Mouse (Mus musculus): ENCODE results near the gene Hcfc1. TPM values are rescaled to one million over a fixed set of nuclear protein-coding genes. Genes with fewer than 3 reads are reported as not detected.
A peak's percentile ranks its signal among the peaks of the same experiment; 100 is the strongest.

Hcfc1 gene
- total RNA-seq, 2 experiments from 2014 or later, result 52.5 to 109 TPM

DNA sequence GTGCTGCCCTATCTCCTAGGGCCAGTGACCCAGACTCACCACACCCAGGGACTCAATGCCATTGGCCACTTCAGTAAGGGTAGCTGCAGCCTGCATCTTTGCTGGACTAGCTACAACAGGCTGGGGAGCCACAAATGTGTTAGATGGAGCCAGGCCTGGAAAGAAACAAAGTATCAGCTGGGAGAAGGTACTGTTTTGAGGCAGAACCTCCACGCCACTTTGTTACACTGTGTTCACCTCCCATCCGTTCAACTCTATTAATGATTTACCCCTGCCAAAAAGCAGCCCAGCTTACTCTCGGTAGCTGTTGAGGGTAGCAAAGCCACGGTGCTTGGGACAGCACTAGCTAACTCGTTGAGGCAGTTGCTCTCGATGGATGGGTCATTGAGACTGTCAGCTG lies 19.3 kb downstream of the Hcfc1 start:
- ATAC-seq (ENCODE audit: poor library complexity, severe bottlenecking), result 0 out of 2 replicates have a peak, but pooled peaks have one; percentile 16

DNA sequence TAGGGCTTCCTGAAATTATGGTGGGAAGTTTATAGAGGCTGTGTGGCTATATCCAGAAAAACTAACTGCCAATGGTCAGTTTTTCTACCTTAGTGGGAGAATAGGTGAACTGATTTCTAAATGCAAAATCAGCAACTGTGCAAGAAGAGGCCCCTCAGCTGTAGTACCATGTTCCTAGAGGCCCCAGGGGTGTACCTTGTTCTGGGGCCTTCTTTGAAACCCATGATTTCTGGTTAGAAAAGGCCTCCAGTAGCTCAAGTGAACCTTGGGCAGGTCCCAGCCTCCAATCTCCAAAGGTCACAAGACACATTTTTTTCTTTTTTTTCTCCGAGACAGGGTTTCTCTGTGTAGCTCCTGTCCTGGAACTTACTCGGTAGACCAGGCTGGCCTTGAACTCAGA lies 23.9 kb downstream of the Hcfc1 start:
- no peak for ATAC-seq (ENCODE audit: poor library complexity, severe bottlenecking)

DNA sequence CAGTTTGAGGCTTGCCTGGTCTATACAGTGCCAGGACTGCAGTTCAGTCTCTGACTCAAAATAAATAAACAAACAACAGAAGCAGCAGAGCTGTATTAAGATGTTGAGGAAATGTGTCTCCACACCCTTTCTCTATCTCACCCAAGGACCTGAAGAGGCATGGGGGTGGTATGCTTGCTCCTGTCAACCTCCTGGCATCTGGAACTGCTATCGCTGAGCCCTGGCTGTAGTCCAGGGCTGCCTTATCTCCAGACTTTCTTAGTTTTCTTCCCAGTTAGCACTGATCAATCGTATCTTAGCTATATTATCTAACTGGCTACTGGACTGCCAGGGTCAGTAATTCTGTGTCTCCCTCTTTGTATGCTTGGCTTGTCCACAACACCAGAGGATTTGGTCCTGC lies 24.3 kb downstream of the Hcfc1 start:
- ATAC-seq (ENCODE audit: poor library complexity, severe bottlenecking), result no peak

DNA sequence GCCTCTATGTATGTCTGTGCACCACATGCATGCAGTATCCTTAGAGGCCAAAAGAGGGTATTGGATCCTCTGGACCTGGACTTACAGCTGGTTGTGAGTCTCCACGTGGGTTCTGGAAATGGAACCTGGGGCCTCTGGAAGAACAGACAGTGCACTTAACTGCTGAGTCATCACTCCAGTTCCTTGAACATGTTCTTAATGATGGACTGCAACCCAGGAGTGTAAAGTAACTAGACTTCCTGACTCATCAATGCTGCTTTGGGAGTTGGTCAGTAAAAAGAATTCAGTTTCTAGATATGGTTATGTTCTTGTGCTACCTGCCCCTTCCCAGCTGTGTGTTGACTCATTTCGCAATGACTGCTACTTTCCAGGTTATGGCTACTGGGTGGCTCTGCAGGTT lies 34.3 kb downstream of the Hcfc1 start:
- ATAC-seq (ENCODE audit: poor library complexity, severe bottlenecking), result no peak

DNA sequence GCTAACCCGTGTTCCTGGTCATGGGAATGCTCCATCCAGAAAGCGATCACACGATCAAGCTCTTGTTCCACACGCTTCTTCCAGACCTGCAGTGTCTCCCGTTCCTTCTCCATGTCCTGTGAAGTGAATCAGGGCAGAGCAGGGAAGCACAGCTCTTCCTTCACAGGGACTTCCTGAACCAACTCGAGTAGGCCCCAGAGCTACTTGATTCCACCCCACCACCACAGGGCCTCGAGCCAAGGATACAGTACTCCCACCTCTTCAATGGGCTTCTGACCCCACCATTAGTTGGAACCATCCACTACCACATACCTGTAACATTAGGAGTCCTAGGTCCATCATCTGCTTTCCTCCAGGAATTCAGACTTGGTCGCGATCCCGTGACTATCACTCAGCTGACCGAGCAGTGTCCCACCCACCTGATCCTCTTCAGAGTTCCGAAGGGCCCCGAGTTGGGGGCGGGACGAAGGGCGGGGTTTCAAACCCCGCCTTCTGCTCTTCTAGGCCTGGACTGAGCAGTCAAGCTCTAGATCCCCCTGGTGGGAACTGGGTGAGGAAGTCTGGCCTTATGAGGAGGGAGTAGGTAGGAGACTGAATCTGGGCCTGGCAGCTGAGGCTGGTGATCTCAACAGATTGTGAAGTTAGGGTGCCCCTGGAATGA lies 35.6 kb downstream of the Hcfc1 start, which contains the start of gene Renbp:
Renbp (minus strand) TSS at position 449 of the 661 bp plus-strand sequence.
- ATAC-seq (ENCODE audit: poor library complexity, severe bottlenecking), result peak; percentile 95

DNA sequence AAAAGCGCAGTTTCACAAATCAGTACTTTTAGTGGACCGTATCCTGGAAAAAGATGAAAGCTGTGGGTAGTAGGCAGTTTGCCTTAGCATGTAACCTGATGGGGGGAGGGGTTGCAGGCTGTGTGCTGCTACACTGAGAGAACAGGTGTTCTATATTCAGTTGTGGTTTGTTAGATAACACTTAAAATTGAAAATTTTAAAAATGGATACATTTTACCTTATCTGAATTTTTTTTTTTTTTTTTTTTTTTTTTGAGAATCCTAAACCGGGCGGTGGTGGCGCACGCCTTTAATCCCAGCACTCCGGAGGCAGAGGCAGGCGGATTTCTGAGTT lies 43.6 kb downstream of the Hcfc1 start:
- ATAC-seq (ENCODE audit: poor library complexity, severe bottlenecking), result no peak

DNA sequence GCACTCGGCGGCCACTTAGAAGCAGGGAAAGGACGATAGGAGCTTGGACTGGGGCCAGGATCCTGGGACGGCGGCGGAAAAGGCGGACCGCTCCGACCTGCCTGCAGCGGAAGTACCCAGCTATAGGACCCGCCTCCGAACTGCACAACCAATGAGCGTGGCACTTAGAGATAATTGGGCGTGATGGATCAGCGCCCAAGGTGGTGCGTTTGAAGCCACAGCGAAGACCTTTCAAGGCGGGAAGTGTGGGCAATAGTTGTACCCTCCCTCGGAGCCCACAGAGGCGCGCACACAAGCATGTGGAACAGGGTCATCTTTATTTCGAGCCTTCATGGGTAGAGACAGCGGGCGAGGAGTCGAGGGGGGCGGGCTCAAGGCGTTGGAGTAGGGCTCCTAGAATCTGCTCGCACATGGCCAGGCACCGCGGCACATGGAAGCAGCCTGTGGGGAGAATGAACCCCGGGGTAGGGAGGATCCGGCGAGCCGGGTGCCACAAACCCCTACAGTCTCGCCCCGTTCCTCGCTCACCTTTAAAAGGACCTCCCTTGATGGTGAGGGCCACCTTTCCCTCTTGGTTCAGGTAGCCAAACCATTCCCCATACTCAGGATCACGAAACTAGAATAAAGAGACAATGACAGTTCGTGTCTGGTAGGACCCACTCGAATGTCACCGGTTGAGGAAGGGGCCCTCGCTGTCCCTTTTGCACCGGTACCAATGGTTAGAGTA lies 44.2 kb downstream of the Hcfc1 start, which contains the start of the genes Arhgap4 and Naa10:
Arhgap4 (minus strand) TSS at position 48 of the 727 bp plus-strand sequence.
Naa10 (minus strand) TSS at position 122 of the 727 bp plus-strand sequence.
- peak; percentile 99 for ATAC-seq (ENCODE audit: poor library complexity, severe bottlenecking)

DNA sequence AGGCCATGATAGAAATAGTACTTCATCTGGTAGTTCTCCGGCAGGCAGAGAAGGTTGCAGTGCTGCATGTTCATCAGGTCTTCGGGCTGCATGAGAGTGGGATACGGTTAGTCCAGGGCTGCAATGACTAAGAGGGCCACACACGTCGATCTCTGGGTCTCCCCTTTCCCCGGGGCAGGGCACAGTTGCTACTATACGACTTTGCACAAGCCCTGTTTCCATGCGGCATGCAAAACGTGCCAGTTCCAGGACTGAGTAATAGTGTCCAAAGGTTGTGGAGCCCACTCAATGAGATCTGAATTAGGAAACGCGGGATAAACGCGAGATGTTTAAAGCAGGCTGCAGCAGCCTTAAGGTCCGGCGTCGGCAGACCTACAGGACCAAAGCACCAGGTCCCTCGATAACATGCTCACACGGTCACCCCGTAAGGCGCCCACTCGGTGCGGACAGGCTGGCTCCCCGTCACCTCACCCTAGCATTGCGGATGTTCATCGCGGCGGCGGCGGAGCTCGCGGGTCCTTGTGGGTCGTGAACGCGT lies 44.8 kb downstream of the Hcfc1 start:
- ATAC-seq (ENCODE audit: poor library complexity, severe bottlenecking), result 0 out of 2 replicates have a peak, but pooled peaks have one; percentile 5

DNA sequence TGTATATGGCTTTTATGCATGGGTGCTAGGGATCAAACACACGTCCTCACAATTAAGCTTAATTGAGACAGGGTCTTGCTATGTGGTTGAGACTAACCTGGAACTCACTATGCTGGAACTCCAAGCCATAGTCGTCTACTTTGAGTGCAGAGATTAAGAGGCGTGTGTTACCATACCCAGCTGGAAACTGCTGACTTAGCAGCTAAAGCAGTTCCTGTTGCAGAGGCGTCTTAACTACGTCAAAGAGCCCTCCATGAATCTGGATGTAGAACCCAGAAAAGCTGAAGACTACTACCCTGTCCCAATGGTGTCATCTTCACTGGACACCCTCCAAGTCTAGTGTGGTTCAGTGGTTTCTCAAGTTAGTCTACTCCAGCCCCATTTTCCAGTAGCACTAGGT lies 47.5 kb downstream of the Hcfc1 start:
- ATAC-seq (ENCODE audit: poor library complexity, severe bottlenecking), result no peak

DNA sequence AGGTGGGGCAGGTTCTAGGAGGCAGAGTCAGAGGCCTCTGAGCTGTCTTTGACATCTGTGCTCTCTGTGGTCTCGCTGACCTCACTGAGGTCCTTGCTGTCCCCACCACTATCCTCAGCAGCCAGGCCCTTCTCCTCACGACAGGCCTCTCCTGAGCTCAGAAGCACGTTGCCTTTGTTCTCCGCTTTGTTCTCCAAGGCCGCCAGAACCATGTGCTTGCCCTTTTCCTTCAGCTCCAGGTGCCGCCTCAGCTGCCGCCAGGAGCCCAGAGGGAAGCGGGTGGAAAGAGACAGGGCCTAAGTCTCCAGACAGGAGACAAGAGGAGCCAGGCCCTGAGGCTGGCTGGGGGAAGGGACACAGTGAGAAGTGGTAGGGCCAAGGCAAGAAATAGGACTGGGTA lies 49.2 kb downstream of the Hcfc1 start:
- ATAC-seq (ENCODE audit: poor library complexity, severe bottlenecking), result no peak

DNA sequence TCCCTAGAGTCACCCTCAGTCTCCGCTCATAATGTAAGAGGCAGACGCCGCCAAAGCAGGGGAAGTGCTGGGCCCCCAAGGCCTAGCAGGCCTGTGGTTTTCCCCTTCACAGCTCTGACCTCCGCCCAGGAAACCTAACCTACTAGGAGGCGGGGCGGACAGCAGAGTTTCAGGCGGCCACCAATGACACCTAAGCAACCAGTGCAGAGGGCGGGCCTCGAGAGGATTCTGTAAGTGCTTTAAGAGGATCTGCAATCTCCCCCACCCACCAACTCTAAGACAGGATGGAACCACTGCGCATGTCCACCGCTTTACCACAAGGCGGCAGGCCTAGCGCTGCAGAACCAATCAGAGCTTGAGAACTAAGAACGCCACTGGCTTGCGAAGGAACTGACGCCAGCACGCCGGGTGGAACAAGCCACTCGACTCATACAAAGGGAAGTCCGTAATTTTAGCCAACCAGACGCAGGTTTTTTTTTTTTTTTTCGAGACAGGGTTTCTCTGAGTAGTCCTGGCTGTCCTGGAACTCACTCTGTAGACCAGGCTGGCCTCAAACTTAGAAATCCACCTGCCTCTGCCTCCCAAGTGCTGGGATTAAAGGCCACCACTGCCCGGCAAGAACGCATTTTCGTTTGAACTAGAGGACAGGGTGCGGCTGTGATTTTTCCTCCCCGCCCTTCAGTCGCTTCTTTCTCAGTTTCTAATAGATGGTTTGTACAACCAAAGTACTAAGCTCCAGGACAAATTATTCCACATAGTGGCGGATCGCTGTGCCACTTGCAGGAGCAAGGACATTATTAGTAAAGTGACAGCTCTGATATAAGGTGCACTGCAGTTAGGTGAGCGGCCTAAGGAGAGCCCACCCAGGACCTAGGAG lies 51.1 kb downstream of the Hcfc1 start:
- peak; percentile 85 for ATAC-seq (ENCODE audit: poor library complexity, severe bottlenecking)

DNA sequence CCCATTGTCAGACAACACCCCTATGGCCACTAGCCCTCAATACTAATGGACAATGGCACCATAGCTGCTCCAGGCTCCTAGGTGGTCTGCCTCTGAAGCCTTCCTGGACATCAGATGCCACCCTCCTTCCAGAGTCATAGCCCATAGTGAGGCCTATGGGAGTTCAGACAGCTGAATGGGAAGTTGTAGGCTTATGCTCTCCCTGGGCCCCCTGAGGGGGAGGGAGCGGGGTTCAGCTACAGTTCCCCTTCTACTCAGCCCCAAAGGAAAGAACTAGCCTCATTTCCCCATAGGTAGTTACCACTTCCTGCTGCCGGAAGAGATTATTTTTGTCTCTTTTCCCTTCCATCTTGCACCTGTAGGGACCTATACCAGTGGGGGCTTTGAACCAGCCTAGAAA lies 54.6 kb downstream of the Hcfc1 start:
- peak; percentile 62 for ATAC-seq (ENCODE audit: poor library complexity, severe bottlenecking)

DNA sequence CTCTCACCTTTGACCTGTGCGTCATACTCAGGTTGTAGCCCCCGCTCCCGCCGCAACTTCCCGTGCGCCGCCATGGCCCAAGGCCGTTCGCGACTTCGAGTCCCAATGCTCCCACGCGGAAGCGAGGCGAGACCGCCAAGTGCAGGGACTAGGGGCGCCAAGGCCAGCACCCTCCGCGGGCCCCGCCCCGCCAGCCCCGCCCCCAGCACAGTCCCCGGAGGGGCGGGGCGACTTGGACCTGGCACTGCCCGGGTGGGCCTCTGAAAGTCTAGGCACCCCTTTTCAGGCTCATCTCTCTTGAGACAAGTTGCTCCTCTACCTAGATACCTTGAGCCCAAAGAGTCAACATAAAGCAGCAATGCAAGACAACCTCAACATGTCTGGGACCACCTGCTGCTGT lies 55.0 kb downstream of the Hcfc1 start:
- ATAC-seq (ENCODE audit: poor library complexity, severe bottlenecking), result peak; percentile 17

DNA sequence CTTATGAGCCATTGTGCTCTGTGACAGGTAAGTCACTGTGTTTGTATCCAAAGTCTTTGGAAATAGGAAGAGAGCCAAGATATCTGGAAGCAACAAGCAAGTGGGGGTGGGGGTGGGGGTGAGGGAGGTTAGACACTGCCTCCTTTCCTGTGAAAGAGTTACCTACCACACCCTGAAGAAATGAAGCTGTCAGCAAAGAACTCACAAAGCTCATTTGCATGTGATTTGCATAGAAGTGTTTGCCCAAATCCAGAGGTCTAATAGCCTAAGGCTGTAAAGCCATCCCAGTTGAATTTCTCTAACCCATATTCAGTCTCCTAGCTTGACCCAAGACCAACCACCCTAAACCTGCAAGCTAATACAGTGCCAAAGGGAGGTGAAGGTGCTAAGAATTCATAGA lies 55.7 kb downstream of the Hcfc1 start:
- ATAC-seq (ENCODE audit: poor library complexity, severe bottlenecking), result no peak

DNA sequence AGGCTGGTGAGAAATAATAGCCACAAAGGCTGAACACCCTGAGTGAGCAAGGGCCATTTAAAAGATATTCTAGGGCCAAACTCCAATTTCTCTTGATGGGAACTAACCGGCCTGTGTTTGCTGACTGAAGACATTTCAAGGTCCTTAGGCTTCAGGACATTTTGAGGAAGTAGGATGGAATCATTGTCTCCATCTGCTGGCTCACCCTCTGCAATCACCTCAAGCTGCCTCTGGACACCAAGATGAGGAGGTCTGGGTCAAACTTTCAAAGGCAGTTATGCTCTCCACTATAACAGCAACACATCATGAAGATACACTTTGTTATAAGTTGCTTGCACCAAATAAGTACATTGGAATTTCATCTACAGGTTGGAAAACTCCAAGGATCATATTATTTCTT lies 56.1 kb downstream of the Hcfc1 start:
- no peak for ATAC-seq (ENCODE audit: poor library complexity, severe bottlenecking)

DNA sequence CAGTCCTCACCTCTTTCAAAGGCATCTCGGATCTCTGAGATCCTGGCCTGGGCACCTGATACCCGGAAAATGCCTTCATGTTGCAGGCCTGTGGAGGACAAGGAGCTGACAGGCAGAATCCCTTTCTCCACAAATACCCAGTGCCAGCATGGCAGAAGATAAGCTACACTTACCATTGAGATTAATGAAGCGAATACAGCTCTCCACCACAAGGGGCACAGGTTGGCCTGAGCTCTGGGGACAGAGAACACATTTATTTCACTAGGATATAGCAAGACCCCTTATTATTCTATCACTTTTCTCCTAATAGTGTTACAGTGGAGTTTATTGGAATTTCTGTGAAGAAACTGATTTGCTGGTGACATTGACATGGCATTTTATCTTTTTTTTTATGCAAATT lies 68.2 kb downstream of the Hcfc1 start:
- ATAC-seq (ENCODE audit: poor library complexity, severe bottlenecking), result no peak

DNA sequence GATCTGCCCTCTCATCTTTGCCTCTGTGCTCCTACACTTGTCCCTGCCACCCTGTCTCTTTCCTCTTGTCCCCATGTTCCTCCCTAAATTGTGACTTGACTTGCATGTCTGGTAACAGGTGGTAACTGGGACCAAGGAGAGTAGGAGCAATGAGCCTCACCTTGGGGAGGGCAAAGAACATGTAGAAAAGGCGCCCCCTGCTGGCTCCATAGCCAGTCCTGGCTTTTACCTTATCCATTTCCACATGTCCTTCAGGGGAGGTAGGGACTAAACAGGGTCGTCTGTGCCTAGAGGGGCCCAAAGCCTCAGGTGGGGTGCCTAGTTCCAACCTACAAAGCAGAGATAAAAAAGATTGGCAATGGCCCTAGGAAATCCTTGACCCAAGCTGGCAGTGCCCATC lies 70.4 kb downstream of the Hcfc1 start, which contains the start of gene L1cam:
L1cam (minus strand) TSS at position 387 of the 400 bp plus-strand sequence.
- no peak for ATAC-seq (ENCODE audit: poor library complexity, severe bottlenecking)

DNA sequence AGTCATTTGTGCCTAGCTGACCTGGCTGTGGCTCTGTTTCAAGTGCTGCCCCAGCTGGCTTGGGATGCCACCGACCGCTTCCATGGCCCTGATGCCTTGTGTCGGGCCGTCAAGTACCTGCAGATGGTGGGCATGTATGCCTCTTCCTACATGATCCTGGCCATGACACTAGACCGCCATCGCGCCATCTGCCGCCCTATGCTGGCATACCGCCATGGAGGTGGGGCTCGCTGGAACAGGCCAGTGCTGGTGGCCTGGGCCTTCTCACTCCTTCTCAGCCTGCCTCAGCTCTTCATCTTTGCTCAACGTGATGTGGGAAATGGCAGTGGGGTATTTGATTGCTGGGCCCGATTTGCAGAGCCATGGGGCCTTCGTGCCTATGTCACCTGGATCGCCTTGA lies 73.3 kb downstream of the Hcfc1 start:
- no peak for ATAC-seq (ENCODE audit: poor library complexity, severe bottlenecking)

Measured in megakaryocyte, adult 5-6 weeks (primary cell).